Mouse (Mus musculus): Measurements from ENCODE around the gene Glt1d1. TPM values are rescaled to one million over a fixed set of nuclear protein-coding genes. Genes with fewer than 3 reads are reported as not detected.

Glt1d1 gene
- total and polyA plus RNA-seq, 2 experiments, result 9.7 to 38.2 TPM

DNA sequence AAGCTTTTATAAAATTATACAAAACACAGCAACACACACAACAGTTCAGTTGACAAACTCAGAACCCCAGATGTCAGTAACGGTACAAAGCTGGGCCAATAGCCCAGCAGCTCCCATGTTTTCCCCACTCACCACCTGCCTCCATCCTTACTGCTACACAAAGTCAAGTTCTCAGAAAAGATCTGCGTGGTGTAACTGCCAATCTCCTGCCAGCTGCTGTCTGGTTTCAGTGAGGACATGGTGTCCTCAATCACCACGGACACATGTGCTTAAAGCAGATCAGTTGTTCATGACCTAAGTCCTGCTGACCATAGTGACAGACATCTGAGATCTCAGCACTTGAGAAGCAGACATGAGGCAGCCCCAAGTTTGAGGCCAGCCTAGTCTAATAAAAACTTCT, 36.4 kb upstream of the Glt1d1 start:
- Histone ChIP-seq H3K79me2 (ENCODE audit: control insufficient read depth, insufficient read depth, low read length) (no peaks in the 10 kb centered on the region), H3K27me3 (ENCODE audit: control insufficient read depth, insufficient read depth, low read length) (no peaks in the 10 kb centered on the region), H3K36me3 (ENCODE audit: control insufficient read depth, insufficient read depth, low read length) (peaks cover 72% of the 10 kb centered on the region), H3K4me3 (ENCODE audit: insufficient read depth, low read depth, low read length) (no peak overlapping the region), H3K9ac (ENCODE audit: low read depth, low read length) (no peak overlapping the region), H3K27ac (replicated peaks; ENCODE audit: insufficient read depth, low read depth, low read length) (no peak overlapping the region), H3K4me1 (ENCODE audit: control insufficient read depth, insufficient read depth, low read length) (no peaks in the 10 kb centered on the region)
- DNase-seq (ENCODE audit: extremely low read depth, low read depth, low spot score), result no peak
- WGBS, result 72% methylated on average over 3 of the region's 3 CpGs
- TF ChIP-seq POLR2A (IDR thresholded peaks at IDR 0.05; ENCODE audit: extremely low read depth, insufficient read depth, low read length), result no peak
- no peak for TF ChIP-seq CTCF (IDR thresholded peaks at IDR 0.05; ENCODE audit: low read depth, low read length)

GRCm38 (mm10) chr5:127596862-127597261, 35.2 kb upstream of the Glt1d1 start:
- H3K27me3 ChIP-seq (ENCODE audit: control insufficient read depth, insufficient read depth, low read length), result no peaks in the 10 kb centered on the region
- H3K4me1 ChIP-seq (ENCODE audit: control insufficient read depth, insufficient read depth, low read length), result no peaks in the 10 kb centered on the region
- no peak for DNase-seq (ENCODE audit: extremely low read depth, low read depth, low spot score)
- 80% methylated on average over 7 of the region's 7 CpGs for WGBS
- H3K79me2 ChIP-seq (ENCODE audit: control insufficient read depth, insufficient read depth, low read length), result no peaks in the 10 kb centered on the region; the same call in 1 of the 2 replicates
- no peak overlapping the region for H3K27ac ChIP-seq (replicated peaks; ENCODE audit: insufficient read depth, low read depth, low read length)
- H3K36me3 ChIP-seq (ENCODE audit: control insufficient read depth, insufficient read depth, low read length), result peaks cover 82% of the 10 kb centered on the region
- TF ChIP-seq POLR2A (IDR thresholded peaks at IDR 0.05; ENCODE audit: extremely low read depth, insufficient read depth, low read length), result no peak
- no peak for TF ChIP-seq CTCF (IDR thresholded peaks at IDR 0.05; ENCODE audit: low read depth, low read length)
- no peak overlapping the region for H3K9ac ChIP-seq (ENCODE audit: low read depth, low read length)
- no peak overlapping the region for H3K4me3 ChIP-seq (ENCODE audit: insufficient read depth, low read depth, low read length)

GRCm38 (mm10) chr5:127602996-127603395, 29.1 kb upstream of the Glt1d1 start:
- Histone ChIP-seq H3K27ac (replicated peaks; ENCODE audit: insufficient read depth, low read depth, low read length) (no peak overlapping the region), H3K36me3 (ENCODE audit: control insufficient read depth, insufficient read depth, low read length) (peaks cover 79% of the 10 kb centered on the region), H3K9ac (ENCODE audit: low read depth, low read length) (no peak overlapping the region), H3K4me1 (ENCODE audit: control insufficient read depth, insufficient read depth, low read length) (no peaks in the 10 kb centered on the region), H3K27me3 (ENCODE audit: control insufficient read depth, insufficient read depth, low read length) (no peaks in the 10 kb centered on the region), H3K4me3 (ENCODE audit: insufficient read depth, low read depth, low read length) (no peak overlapping the region), H3K79me2 (ENCODE audit: control insufficient read depth, insufficient read depth, low read length) (peaks cover 12% of the 10 kb centered on the region; the same call in 1 of the 2 replicates)
- DNase-seq (ENCODE audit: extremely low read depth, low read depth, low spot score), result no peak
- TF ChIP-seq CTCF (IDR thresholded peaks at IDR 0.05; ENCODE audit: low read depth, low read length) (no peak), POLR2A (IDR thresholded peaks at IDR 0.05; ENCODE audit: extremely low read depth, insufficient read depth, low read length) (no peak)
- 94% methylated on average over 5 of the region's 5 CpGs for WGBS

DNA sequence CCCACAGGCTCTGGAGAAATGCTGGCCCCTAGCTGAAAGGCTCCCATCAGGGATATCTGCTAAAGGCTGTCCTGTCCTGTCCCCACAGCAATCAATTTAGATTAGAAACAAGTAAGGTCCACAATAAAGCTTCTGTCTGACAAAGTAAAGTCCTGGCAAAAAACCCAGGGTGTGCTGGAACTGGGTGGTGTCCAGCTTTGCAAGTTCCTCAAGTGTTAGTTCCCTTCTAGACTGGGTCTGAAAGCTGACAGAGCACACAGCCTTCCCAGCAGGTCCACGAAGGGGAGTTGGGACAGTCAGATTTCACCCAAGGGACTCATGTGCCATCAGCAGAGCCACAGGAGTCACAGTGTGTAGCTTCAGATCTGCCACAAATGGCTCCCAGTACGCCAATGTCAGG, 24.6 kb upstream of the Glt1d1 start:
- 0 out of 2 replicates have a peak overlapping the region, but pooled peaks have one; percentile 2 for H3K27ac ChIP-seq (replicated peaks; ENCODE audit: insufficient read depth, low read depth, low read length)
- H3K27me3 ChIP-seq (ENCODE audit: control insufficient read depth, insufficient read depth, low read length), result no peaks in the 10 kb centered on the region
- peaks cover 30% of the 10 kb centered on the region for H3K79me2 ChIP-seq (ENCODE audit: control insufficient read depth, insufficient read depth, low read length)
- no peak for DNase-seq (ENCODE audit: extremely low read depth, low read depth, low spot score)
- WGBS, result 83% methylated on average over 2 of the region's 2 CpGs
- no peak overlapping the region for H3K9ac ChIP-seq (ENCODE audit: low read depth, low read length)
- peaks cover 19% of the 10 kb centered on the region for H3K4me1 ChIP-seq (ENCODE audit: control insufficient read depth, insufficient read depth, low read length)
- TF ChIP-seq CTCF (IDR thresholded peaks at IDR 0.05; ENCODE audit: low read depth, low read length), result no peak
- no peak for TF ChIP-seq POLR2A (IDR thresholded peaks at IDR 0.05; ENCODE audit: extremely low read depth, insufficient read depth, low read length)
- H3K36me3 ChIP-seq (ENCODE audit: control insufficient read depth, insufficient read depth, low read length), result peaks cover 51% of the 10 kb centered on the region
- no peak overlapping the region for H3K4me3 ChIP-seq (ENCODE audit: insufficient read depth, low read depth, low read length)

DNA sequence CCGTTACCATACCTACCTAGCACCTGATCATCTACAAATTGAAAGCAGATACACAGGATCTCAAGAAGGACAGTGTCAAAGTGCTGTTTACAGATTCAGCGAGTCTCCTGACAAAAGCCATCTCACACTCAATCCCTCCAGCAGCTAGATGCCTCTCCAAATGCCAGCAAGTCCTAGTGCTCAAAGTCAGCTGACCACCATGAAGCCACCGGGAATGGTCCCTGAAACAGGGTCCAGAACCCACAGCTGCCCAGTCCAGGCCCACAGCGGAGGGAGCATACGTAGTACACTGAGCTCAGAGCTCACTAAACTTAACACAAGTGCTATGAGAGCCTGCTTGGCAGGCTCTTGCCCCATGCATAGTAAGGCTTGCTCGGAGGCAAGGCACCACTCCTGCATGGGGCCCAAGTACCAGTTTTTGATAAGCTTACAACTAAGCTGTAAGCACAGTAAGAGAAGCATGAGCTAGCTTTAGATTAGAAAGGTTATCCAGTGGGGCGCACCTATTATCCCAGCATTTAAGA, 22.8 kb upstream of the Glt1d1 start:
- DNase-seq (ENCODE audit: extremely low read depth, low read depth, low spot score), result no peak
- no peak overlapping the region for H3K4me3 ChIP-seq (ENCODE audit: insufficient read depth, low read depth, low read length)
- H3K27ac ChIP-seq (replicated peaks; ENCODE audit: insufficient read depth, low read depth, low read length), result 0 out of 2 replicates have a peak overlapping the region, but pooled peaks have one; percentile 0
- peaks cover 29% of the 10 kb centered on the region for H3K4me1 ChIP-seq (ENCODE audit: control insufficient read depth, insufficient read depth, low read length)
- H3K27me3 ChIP-seq (ENCODE audit: control insufficient read depth, insufficient read depth, low read length), result no peaks in the 10 kb centered on the region
- peaks cover 36% of the 10 kb centered on the region for H3K36me3 ChIP-seq (ENCODE audit: control insufficient read depth, insufficient read depth, low read length)
- no peak for TF ChIP-seq CTCF (IDR thresholded peaks at IDR 0.05; ENCODE audit: low read depth, low read length)
- no peak for TF ChIP-seq POLR2A (IDR thresholded peaks at IDR 0.05; ENCODE audit: extremely low read depth, insufficient read depth, low read length)
- peaks cover 37% of the 10 kb centered on the region for H3K79me2 ChIP-seq (ENCODE audit: control insufficient read depth, insufficient read depth, low read length)
- 83% methylated on average over 7 of the region's 7 CpGs for WGBS
- H3K9ac ChIP-seq (ENCODE audit: low read depth, low read length), result no peak overlapping the region

GRCm38 (mm10) chr5:127610787-127611509, 21.1 kb upstream of the Glt1d1 start:
- Histone ChIP-seq H3K27ac (replicated peaks; ENCODE audit: insufficient read depth, low read depth, low read length) (peak overlapping the region; percentile 92), H3K36me3 (ENCODE audit: control insufficient read depth, insufficient read depth, low read length) (peaks cover 23% of the 10 kb centered on the region), H3K4me1 (ENCODE audit: control insufficient read depth, insufficient read depth, low read length) (peaks cover 39% of the 10 kb centered on the region)

More at GRCm38 (mm10) chr5:127610787-127611509, 21.1 kb upstream of the Glt1d1 start:
- H3K79me2 ChIP-seq (ENCODE audit: control insufficient read depth, insufficient read depth, low read length), result peaks cover 53% of the 10 kb centered on the region
- peak overlapping the region; percentile 6; the same call in 1 of the 2 replicates for H3K9ac ChIP-seq (ENCODE audit: low read depth, low read length)
- H3K27me3 ChIP-seq (ENCODE audit: control insufficient read depth, insufficient read depth, low read length), result no peaks in the 10 kb centered on the region
- no peak overlapping the region for H3K4me3 ChIP-seq (ENCODE audit: insufficient read depth, low read depth, low read length)
- 10% methylated on average over 6 of the region's 6 CpGs for WGBS
- TF ChIP-seq CTCF (IDR thresholded peaks at IDR 0.05; ENCODE audit: low read depth, low read length), result no peak
- TF ChIP-seq POLR2A (IDR thresholded peaks at IDR 0.05; ENCODE audit: extremely low read depth, insufficient read depth, low read length), result no peak
- peak; percentile 100 for DNase-seq (ENCODE audit: extremely low read depth, low read depth, low spot score)

All from liver, adult 2 months (tissue).